Mouse (Mus musculus) testis, postnatal 10 days (tissue): ENCODE measurements around the gene Fam71d.

Source experiments
- DNase-seq: peaks from one replicate; pipeline ENCODE4 v3.0.0; 2021; ENCODE audit warnings: low spot score

The Fam71d gene

DNA sequence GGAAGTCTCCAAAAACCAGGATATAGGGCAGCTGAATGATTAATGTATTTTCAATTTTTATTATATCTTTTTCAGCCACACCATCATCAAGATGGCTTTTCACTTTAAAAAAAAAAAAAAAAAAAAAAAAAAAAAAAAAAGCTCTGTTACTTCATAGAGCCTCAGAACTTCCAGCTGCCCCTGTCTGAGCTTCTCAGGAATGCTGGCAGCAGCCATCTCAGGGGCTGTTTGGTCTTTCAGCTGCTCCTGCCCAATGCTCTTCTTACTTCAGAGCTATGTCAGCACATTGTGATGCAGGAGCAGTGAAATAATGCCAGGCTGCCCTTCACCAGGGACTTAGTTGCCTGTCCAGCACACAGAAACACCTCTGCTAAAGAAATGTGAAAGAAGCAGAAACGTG lies at the start of gene Fam71d:
Fam71d (plus strand) TSS at position 211 of the 400 bp plus-strand sequence.
- DNase-seq: no peak

DNA sequence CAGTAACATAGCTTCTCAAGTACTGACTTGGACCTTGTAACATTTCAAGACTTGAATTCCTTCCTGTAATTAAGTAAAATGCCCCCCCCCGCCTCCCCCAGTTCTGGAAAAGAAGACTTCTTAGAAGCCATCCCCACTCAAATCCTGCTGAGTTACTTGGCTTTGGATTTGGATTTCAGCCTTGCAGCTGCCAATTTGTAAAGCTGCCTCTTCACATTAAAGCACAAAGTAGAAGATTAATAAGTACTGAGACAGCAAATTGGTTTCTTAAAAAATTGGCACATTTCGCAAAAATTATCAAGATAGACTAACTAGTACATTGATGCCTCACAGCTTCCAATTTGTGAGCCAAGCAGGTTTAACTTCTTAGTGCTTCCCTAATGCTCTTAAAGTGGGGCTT lies 47.6 kb upstream of the Fam71d start:
- DNase-seq: no peak

DNA sequence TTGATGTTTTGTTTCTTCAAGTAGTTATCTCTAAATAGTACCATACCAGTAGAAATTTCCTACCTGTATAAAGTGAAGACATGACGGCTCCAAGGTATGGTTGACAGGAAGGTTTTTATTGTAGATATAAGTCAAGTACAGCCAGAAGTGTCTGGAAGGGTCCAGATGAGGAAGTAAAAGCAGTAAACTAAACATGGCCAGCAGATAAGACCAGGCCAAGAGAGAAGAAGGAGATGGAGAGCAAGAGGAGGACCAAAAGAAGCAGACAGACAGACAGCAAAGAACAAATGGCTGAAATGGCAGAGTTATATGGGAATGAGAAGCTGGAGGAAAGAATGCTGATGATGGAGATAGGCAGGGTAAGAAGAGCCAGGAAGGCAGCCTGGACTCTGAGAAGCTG lies 46.1 kb upstream of the Fam71d start:
- DNase-seq: no peak

DNA sequence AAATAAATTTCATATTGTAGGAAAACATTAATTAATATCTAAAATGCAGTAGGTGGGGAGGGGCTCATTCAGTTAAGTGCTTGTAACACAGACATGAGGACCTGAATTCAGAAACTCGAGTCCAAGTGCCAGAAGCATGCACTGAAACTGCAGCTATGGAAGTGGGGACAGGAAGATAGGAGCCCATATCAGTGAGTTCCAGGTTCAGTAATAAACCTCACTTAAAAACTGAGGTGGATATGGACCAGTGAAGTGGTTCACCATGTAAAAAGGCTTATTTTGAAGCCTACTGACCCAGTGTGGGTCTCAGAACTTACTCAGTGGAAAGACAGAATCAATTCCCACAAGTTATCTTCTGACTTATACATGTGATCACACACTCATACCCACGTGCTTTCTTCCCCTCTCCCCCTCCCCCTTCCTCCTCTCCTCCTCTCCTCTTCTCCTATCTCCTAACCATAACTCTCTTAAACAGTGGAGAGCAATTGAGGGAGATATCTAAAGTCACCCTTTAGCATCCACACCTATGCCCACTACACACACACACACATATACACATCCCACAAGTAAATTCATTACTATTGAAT lies 31.5 kb upstream of the Fam71d start:
- DNase-seq: no peak

DNA sequence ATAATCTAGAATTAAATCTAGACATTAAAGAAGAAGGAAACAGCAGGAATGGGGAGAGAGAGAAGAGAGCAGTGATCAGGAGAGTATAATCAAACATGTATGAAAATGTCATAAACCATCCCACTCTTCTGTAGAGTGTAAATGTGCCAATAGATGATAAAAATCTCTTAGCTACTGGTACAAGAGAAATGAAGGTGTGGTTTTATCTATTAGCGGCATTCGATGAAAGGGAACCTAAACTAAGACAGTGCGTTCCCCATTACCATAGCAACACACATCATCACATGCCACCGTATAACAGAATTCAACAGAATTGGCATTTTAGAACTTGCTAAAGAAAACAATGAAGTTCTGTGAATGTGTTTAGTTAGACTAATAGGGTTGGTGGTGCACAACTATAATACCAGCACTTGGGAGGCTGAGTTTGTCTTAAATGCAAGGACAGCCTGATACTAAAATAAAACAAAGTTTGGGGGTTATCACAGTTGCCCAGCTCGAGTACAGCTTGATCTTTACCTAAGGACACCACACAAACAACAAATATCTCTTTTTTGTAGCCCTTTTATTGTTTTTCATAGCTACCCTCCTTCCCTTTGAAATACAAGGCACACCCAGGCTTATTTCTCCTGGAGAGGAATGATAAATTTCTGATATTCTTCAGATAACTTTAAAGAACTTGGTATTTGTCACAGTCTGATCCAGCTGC lies 13.1 kb upstream of the Fam71d start:
- no peak for DNase-seq

DNA sequence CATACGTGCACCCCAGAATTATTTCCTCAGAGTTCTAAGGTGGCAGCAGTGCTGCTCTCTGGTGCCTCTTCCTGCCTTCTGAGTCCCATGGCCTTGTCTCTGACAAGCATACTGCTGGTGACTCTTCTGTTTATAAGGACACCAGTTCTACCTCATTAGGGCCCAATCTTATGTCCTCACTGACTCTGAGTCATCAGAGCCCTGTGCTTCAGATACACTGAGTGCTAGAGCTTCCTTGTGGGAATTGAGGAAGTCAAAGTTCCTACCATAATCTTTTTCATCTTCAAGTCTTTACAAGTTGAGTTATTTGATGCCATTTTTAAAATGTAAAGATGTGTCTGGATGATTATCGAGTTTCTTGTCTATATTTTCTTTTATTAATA lies 12.5 kb upstream of the Fam71d start:
- no peak for DNase-seq

DNA sequence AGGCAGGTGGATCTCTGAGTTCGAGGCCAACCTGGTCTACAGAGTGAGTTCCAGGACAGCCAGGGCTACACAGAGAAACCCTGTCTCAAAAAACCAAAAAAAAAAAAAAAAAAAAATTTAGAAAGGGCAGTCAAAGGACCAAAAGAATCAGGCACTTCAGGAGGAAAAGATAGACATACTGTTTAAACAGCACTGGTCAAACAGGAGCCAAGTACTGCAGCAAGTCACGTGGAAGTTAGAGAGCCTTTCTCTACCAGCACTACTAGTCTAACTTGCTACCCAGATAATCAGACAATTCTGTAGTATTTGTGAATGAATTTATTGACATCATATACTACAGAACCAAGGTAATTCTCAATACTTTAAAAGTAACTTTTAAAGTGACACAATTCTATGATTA lies 10.3 kb upstream of the Fam71d start:
- no peak for DNase-seq

DNA sequence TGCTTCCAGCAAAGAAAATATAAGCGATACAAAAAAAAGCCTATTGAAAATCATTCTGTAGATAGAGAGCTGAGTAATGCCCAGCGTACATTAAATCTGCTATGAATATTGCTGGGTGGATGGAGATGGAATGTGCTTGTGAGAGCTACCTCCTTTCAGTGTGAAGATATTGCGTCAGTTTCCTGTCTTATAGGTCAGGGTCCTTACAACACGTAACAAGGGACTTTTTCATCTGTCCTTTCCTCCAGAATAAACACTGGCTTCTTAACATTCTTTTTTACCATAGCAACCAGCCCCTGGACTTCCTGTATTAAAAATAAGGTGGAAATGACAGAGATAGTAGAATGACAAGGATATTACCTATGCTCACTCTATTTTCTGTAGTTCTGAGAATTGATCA lies 9.1 kb upstream of the Fam71d start:
- DNase-seq: no peak

DNA sequence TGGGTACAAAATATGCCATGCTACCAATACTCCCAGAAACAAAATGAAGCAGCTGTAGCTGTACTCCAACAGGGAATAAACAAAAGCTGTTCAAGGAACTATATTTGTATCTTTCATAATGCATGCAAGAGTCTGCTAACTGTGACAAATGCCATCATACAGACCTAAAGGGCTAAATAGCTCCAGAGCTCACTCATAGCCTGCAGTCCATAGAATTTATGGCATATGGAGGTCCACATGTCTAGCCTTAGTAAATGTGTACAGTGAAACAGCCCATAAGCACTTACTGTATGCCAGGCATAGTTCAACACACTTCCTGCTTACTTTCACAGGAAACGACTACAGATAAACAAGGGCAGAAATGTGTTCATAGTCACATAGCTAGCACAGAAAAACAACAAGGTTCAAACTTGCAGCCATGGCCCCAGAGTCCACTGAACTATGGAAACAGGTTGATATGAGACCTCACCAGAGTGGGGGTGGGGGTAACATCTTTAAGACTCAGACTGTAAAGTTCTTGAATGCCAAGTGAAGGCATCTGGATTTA lies 5.6 kb upstream of the Fam71d start:
- no peak for DNase-seq

DNA sequence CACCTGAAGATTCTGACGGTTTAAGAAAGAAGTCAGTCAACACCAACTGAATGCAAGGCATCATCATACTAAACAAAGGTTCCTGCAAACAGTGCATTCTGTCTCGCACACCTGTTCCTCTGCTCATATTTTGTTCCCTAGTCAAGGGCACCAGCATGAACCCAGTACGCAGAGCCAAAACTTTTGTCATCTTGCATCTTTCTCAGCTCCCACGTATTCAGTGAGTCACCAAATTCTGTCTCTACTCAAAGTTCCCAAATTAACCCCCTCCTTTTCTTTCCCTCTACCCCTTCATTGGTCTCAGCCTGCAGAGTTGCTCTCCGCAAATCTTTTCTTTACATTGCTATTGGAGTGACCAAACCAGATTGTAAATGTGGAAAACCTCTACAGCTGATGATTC lies 2.5 kb upstream of the Fam71d start:
- no peak for DNase-seq

DNA sequence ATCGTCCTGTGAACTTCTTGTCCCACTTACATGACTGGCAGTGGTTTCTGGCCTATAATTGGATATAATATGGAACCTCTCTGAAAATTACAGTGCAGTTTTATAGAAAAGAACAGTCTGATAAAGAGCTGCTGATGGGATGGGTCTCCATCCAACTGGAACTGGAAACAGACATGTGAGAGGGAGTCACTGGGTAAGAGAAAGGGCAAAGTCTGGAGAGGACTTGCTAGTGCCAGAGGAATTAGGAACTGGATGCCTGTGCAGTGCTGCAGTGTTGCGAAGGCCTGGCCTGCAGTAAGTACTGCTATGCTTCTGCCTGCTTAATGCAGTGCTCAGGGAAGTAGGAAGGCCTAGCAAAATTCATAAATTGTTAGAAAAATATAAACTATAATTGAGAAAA lies 1.9 kb downstream of the Fam71d start:
- no peak for DNase-seq

DNA sequence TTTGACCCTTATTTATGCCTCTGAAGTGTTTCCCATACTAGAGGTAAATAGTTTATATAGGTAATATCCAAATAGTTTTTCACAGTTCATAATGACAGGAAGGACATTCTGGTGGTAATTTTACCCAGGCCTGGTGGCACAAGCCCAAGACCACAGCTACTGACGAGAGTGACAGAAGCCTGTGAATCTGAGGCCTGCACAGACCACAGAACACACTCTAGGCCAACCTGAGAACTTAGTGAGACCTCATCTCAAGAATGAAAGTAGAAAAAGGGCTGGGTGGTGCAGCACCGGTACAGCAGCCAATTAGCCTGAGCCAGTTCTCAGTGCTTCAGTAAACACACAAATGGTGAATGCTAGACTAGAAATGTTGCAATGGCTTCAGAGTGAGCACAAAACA lies 26.4 kb downstream of the Fam71d start:
- DNase-seq: no peak

DNA sequence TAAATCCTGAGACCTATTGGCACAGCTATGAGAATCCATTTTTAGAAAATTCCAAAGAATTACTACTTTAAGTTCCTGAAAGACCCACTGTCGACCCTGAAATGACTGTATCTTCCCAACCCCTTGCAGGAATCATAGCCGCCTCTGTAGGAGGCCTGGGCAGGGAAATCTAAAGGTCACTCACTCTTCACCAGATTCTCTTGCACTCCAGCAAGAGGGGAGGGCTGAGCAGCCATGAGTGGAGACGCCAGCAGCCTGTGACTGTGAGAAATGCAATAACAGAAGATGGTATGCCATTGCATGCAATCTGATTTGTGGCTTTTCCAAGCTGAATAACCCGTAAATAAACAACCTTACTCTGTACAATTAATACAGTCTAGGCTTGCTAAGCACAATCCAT lies 36.4 kb downstream of the Fam71d start:
- no peak for DNase-seq

DNA sequence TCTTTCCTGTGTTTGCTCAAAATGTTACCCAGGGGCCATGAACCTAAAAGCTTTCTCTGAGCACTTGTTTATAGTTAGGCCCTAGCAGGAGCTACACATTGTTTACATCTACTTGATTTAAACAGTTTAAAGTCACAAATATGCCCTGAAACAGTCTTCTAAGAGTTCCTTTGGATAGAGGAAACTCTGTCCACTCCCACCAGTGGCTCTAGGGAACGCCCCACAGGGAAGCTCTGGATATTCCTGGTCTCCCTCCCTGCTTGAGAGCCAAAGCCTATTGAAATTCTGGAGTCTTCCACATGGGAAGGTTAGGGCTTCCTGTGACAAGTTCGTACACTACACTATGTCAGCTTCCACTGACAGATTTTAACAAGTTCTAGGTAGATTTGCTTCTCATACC lies 48.3 kb downstream of the Fam71d start:
- DNase-seq: no peak

DNA sequence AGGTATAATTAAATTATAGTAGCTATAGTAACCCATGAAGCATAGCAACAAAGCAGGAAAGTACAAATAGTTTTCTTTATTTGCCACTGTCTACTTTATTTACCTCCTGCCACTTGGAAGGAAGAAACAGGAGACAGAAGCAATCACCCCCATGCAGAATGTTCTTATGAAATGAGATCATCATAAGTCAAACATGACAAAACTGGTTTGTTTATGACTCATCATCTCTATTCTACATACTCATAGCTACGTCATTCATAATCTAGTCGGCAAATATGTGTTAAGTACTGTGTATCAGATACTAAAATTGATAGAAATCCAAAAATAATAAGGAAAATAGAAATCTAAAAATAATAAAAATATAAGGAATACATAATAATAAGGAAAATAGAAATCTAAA lies 49.0 kb downstream of the Fam71d start:
- DNase-seq: no peak

DNA sequence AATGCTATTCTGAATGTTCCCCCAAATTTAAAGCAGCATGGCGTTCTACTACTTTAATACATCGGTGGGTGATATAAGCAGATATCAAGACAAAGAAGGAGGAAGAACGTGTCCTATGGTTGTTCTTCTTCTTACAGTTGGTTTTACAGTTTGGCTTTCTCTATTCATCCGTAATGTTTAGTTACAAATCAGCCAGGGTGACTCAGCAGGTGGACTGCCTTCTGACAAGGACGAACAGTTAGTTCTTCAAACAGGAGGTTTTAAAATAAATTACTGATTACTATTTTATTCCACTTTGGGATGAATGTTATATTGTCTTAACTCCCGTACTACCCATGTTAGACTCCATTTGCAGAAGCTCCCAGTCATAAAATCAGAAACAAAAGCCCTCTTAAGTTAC lies 54.9 kb downstream of the Fam71d start:
- DNase-seq: no peak

DNA sequence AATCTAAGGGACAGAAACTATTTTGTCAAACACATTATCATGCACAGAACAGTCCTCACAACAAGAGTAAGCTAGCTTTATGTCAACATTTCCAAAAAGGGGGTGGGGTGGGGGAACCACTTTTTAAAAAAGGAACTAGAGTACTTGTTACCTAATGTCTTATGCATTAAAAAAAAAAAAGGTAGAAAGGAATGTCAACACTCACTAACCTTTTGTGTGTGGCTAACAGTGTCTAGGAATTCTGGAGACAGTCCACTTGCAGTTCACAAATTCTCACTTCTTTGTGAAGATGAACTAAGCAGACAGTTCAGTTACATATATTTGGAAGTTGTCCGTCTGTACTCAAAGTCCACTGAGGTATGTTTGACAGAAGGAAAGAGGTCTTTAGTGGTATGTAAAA lies 56.1 kb downstream of the Fam71d start:
- no peak for DNase-seq

DNA sequence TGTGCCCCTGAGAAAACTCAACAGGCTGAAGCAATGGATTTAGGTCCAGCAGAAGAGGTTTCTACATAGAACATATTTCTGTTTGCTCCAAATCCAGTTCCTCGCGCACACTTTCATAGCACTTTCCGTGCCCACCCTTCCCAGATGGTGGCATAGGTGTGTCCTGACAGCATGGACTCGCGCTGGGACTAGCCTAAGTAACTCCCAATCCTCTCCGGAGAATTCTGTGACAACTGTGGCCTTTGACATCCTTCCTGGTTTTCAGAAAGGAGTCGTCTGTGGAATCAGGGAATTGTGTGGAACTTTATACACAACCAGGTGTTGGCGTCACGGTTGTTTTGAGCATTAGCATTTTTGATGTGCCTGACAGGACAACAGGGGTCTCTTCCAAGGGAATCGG lies 56.8 kb downstream of the Fam71d start:
- peak; percentile 44 for DNase-seq

DNA sequence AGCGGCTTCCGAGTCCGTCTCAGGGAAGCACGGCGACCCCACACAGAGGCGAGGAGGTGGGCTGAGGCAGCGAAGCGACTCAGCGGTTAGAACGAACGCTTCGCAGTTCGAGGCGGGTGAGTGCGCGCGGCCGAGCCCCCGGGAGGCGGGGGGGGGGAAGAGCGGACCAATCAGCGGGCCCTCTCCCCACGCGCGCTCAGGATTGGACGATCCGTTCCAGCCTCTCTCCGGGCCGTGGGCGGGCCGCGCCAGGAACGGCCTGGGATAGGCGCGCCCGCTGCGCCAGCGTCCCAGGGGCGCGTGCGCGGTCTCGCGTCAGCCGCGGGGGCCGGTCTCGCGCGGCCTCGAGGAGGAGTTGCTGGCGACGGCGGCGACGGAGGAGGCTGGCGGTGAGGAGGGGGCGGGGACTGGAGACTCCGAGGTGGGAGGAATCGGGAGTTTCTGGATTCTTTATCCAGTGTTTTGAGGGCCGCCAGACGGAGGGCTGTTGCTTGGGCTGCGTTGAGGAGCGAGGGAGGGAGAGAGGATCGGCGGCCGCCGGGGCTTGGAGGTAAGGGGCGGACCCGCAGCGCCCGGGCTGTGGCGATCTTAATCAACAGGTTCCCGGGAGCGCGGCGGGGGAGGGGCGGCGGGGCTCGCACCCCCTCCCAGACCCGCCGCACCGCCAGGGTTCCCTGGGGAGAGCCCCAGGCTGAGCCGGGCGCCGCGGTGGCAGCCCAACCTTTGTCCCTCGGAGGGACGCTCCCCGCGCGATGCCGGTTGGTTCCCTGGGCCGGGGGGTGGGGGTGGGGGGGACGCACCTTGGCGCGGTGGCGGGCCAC lies 57.4 kb downstream of the Fam71d start, which contains the start of gene Mpp5:
Mpp5 (plus strand) TSS at position 351 of the 821 bp plus-strand sequence.
- DNase-seq: peak; percentile 98

DNA sequence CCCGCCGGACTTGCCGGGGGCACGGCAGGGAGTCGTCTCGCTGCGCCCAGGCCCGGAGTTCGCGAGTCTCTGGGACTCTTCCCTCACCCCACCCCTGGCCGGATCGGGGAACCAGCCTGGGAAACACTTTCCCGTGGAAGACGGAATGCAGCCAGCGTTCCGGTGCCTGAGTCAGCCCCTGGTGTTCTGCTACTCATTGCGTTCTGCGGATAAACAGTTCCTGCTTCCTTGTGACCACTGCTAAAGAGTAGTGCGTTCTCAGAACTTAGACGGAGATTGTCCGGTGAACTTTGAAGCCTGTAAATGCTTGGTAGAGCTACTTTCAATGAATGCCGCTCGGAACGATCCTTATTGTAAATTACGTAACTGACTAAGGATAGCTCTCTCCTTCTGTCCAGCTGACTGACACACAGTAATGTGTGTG lies 58.1 kb downstream of the Fam71d start:
- DNase-seq: peak; percentile 72

DNA sequence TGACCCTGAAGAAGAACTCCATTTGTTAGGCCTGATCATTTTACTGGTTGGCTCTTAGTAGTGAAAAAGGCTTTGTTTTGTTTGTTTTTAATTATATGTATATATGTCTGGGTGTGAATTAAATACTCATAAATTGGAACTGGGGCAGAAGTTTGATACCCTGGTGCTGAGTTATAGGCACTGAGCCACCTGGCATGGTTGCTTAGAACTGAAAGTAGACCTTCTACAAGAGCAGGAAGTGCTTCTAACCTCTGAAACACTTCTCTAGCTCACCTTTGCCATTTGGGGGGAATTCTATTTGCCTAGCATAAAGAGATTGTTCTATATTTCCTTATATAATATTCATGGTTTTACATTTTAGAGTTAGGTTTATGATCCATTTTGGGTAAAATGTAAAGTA lies 70.6 kb downstream of the Fam71d start:
- DNase-seq: no peak

DNA sequence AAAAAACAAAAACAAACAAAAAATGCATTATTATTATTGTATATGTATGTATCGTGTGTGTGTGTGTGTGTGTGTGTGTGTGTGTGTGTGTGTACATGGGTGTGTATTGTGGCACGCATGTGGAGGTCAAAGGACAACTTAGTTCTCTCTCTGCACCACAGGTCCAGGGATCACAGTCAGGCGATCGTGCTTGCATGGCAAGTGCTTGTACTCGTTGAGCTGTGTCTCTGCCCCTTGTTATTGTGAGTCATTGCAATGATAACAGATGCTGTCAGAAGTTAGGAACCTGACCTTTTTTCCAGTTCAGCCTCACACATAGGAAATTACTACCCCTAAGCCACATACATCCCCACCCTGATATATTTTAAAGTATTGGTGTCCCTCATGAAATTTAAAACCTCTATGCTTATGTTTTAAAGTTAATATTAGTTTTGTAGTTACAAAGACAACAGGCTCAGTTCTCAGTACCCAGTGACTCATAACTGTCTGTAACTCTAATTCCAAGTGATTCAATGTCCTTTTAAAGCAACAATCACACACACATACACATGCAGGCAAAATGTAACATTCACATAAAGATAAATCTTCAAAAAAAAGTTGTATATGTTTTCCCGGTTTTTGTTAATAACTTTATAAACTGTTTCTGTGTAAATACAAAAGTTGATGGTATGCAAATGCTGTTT lies 77.8 kb downstream of the Fam71d start:
- no peak for DNase-seq
